Mouse (Mus musculus): ENCODE results near the gene Fndc4. TPM values are rescaled to one million over a fixed set of nuclear protein-coding genes. Genes with fewer than 3 reads are reported as not detected.
A peak's percentile ranks its signal among the peaks of the same experiment; 100 is the strongest.

Fndc4 gene
- total RNA-seq (2021) = 100 to 1,000 TPM; 180 to 215 TPM
- long read RNA-seq, experiment 1, transcript Fndc4-201 (8 exons, 1,375 nt) = minor isoform, 7 of 86 reads
- long read RNA-seq, experiment 1, transcript Fndc4-202 (7 exons, 2,333 nt) = major isoform, 45 of 86 reads
- long read RNA-seq, experiment 1, partial matches to known transcripts = 20 of 86 reads
- long read RNA-seq, experiment 1, other reads (novel, unspliced or antisense) = 12 of 86 reads
- long read RNA-seq, experiment 2, transcript Fndc4-201 (8 exons, 1,375 nt) = minor isoform, 14 of 102 reads
- long read RNA-seq, experiment 2, transcript Fndc4-202 (7 exons, 2,333 nt) = major isoform, 62 of 102 reads
- long read RNA-seq, experiment 2, partial matches to known transcripts = 8 of 102 reads
- long read RNA-seq, experiment 2, other reads (novel, unspliced or antisense) = 16 of 102 reads

DNA sequence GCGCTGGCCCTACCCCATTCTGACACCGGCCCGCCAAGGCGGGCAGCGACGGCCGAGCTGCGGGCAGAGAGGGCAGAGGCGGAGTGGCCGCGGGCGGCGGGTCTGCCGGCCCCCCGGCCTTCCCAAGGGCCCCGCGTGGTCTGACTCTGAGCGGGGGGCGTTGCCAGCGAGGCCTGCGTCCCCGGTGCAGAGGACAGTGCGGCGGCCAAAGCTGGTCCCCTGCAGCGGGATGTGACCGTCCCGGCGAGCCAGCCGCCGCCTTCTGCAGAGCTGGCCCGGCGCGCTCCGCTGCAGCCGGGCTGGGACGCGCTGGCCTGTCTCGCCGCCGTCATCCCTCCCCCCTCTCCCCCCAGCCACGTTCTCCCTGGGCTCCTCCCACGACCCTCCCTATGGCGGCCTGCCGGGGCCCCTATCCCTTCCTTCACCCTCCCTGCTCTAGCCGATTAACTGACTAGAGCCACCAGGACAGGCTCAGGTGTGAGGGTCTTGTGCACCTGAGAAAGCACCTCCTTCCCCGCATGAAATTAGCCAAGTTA, at the start of gene Fndc4:
Gene Fndc4 (minus strand): TSS at position 475 of the 536 bp plus-strand sequence.
- no peak for TF ChIP-seq CTCF (conservative IDR thresholded peaks at IDR 0.05)
- Histone ChIP-seq H3K4me3 (peak within 1 kb of the TSS; percentile 81), H3K27ac (peak within 1 kb of the TSS; percentile 96)
- DNase-seq (ENCODE audit: low spot score in 2 of 2) = peak; percentile 49 to 59

DNA sequence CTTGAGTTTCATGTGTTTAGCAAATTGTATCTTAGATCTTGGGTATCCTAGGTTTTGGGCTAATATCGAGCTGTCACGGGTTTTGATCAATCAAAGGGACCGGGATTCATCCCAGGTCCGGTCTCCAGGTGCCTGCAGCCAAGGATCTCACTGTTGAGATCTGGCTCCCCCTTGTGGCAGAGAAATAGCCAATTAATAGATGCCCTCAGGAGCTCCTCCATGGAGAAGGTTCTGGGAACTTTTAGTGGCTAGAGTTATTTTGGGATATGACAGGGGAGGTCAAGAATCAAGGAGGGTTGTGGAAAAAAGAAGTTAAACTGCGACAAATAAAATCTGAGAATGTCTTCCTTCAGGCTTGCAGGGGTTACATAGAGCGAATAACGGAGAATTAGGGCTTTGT, 32.4 kb upstream of the Fndc4 start:
- no peak overlapping the region for H3K4me3 ChIP-seq
- peak; percentile 60 to 76 for DNase-seq (ENCODE audit: low spot score in 2 of 2)
- TF ChIP-seq CTCF (conservative IDR thresholded peaks at IDR 0.05) = peak; percentile 85
- H3K27ac ChIP-seq = no peak overlapping the region

GRCm38 (mm10) chr5:31326850-31327249, 31.0 kb upstream of the Fndc4 start:
- no peak for DNase-seq (ENCODE audit: low spot score in 2 of 2)
- Histone ChIP-seq H3K27ac (no peak overlapping the region), H3K4me3 (no peak overlapping the region)
- peak; percentile 58 for TF ChIP-seq CTCF (conservative IDR thresholded peaks at IDR 0.05)

DNA sequence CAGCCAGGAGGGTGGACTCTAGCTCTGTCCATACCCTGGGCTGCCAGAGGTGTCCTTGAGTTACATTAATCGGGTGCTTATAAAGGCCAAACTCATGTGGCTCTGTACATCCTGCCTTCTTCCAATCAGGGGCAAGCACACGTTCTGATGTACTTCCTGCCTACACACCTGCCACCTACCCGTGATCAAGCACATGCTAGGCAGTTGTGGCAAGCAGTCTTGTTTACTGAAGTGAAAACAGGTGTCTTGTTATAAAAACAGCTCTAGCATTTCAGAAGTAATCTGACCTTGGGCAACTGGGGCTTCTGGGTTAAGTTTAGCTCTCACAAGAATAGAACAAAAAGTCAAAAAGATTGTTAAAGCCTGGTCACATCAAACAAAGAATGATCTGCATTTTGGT, 28.2 kb upstream of the Fndc4 start:
- H3K4me3 ChIP-seq = no peak overlapping the region
- no peak for DNase-seq (ENCODE audit: low spot score in 2 of 2)
- TF ChIP-seq CTCF (conservative IDR thresholded peaks at IDR 0.05) = no peak
- H3K27ac ChIP-seq = no peak overlapping the region

DNA sequence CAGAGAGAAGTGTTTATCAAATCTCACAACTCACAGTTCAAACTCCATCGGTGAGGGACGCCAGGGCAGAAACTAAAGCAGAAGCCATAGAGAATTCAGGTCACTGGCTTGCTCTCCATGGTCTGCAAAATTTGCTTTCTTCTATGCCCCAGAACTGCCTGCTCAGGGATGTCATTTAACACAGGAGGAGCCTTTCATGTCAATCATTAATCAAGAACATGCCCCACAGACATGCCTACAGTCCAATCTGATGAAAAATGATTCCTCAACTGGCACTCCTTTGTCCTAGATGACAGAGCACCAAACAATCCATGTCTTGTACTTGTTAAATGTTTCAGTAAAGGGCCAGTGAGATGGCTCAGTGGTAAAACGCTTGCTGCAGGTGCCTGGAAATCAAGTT, 26.9 kb upstream of the Fndc4 start:
- Histone ChIP-seq H3K27ac (no peak overlapping the region), H3K4me3 (no peak overlapping the region)
- no peak for DNase-seq (ENCODE audit: low spot score in 2 of 2)
- TF ChIP-seq CTCF (conservative IDR thresholded peaks at IDR 0.05) = no peak

GRCm38 (mm10) chr5:31312806-31313205, 16.9 kb upstream of the Fndc4 start:
- Histone ChIP-seq H3K4me3 (no peak overlapping the region), H3K27ac (no peak overlapping the region)
- DNase-seq (ENCODE audit: low spot score in 2 of 2) = no peak
- TF ChIP-seq CTCF (conservative IDR thresholded peaks at IDR 0.05) = no peak

DNA sequence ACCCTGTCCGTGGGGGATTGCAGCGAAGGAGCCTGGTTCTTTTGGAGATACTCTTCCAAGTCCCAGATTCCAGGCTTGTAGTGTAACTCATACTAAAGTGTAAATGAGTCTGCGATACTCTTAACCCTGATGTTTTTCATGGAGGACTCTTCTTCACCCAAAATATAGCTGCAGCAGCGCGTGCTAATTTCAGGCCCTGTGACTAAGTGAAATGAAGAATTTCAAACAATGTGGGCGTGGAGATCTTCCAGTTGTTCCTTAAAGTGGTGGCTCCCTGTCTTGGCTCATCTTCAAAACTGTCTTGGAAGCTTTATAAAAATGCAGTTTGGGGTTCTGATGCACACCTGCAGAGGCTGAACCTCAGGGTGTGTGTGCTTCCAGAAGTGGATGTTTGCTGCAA, 7.2 kb upstream of the Fndc4 start:
- Histone ChIP-seq H3K4me3 (no peak overlapping the region), H3K27ac (no peak overlapping the region)
- TF ChIP-seq CTCF (conservative IDR thresholded peaks at IDR 0.05) = no peak
- DNase-seq (ENCODE audit: low spot score in 2 of 2) = no peak

DNA sequence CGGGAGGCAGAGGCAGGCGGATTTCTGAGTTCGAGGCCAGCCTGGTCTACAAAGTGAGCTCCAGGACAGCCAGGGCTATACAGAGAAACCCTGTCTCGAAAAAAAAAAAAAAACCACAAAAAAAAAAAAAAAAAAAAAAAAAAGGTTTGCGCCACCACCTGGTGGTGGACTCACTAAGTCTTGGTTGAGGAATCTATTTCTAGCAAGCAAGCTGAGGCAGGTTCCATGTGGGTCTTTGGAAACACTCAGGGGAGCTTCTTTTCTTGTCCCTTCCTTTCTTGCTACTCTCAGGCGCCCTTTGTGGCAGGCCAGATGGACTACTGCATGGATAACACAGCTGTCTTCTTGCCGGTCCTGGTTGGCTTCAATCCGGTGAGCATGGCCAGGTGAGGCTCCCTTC, 6.0 kb upstream of the Fndc4 start:
- no peak for TF ChIP-seq CTCF (conservative IDR thresholded peaks at IDR 0.05)
- H3K27ac ChIP-seq = no peak overlapping the region
- no peak overlapping the region for H3K4me3 ChIP-seq
- DNase-seq (ENCODE audit: low spot score in 2 of 2) = no peak

DNA sequence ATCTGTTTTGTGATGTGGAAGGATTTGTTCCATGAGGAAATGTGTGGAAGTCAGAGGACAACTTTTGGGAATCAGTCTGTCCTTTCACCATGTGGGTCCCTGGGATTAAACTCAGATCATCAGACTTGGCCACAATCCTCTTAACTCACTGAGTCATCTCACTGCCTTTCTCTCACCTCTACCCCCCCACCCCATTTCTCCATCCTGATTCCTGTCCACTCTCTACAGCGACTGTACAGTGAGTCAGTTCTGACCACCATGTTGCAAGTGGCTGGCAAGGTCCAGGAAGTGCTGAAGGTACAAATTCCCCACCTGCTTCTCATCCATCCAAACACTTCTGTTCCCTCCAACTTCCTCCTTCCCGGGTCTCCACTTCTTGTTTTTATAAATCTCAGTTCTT, 2.6 kb upstream of the Fndc4 start:
- TF ChIP-seq CTCF (conservative IDR thresholded peaks at IDR 0.05) = no peak

GRCm38 (mm10) chr5:31297981-31298380, 2.1 kb upstream of the Fndc4 start:
- Histone ChIP-seq H3K4me3 (no peak overlapping the region), H3K27ac (no peak overlapping the region)
- no peak for TF ChIP-seq CTCF (conservative IDR thresholded peaks at IDR 0.05)
- DNase-seq (ENCODE audit: low spot score in 2 of 2) = no peak

More for the DNA sequence above, 2.6 kb upstream of the Fndc4 start:
- no peak for DNase-seq (ENCODE audit: low spot score in 2 of 2)
- Histone ChIP-seq H3K4me3 (no peak overlapping the region), H3K27ac (no peak overlapping the region)

DNA sequence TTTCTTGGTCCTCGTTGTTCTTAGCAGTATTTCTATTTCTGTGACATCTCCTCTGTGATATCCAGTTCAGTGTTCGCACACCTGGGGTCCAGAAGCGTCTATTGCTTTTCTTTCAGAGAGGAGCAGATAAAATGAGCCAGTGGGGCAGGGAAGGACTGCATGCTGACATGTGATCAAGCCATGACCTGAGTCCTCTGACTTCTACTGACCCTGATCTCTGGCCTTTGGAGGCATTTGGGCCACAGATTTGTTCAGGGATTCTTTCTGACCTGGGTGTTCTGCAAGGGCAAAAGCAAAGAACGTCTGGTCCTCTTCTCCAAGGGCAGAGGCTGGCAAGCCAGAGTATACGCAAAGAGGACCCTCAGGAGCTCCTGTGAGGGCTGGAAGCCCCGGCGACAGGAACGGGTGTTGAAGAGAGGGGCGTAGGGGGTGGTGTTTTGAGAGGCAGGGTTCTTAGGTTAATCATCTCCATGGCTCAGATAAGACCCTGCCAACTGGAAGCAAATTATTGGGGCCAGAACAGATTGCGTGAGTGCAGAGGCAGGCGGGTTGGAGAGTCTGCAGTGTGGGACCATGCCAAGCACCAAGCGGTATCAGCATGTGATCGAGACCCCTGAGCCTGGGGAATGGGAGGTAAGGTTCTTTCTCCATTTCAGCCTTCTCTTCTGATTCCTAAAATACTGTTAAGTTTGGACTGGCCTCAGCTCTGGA, 1.3 kb upstream of the Fndc4 start, which contains the start of gene Gckr:
Gene Gckr (plus strand): TSS at position 397 of the 711 bp plus-strand sequence.
- TF ChIP-seq CTCF (conservative IDR thresholded peaks at IDR 0.05) = no peak
- H3K4me3 ChIP-seq = peak within 1 kb of the TSS; percentile 81
- H3K27ac ChIP-seq = peak within 1 kb of the TSS; percentile 96; the same call in 1 of the 2 replicates
- no peak for DNase-seq (ENCODE audit: low spot score in 2 of 2)

- no peak for TF ChIP-seq CTCF (conservative IDR thresholded peaks at IDR 0.05)
Measured at GRCm38 (mm10) chr5:31294964-31295605, 795 bp downstream of the Fndc4 start.

DNA sequence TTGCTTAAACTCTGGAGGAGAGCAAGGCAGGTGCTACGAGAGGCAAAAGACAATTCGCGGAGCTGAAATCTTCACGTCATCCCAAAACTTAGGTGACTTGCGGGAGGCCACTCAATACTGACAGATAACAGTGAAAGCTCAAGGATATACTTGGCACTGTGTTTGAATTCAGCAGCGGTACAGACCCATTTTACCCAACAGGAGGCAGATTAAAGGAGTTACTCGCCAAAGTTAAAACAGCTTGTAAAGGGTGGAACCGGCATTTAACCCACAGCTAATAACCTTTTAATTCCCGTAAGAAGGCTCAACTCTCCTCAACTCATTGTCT, 4.6 kb downstream of the Fndc4 start:
- peak overlapping the region; percentile 70 for H3K4me3 ChIP-seq
- peak; percentile 15; the same call in 1 of the 2 replicates for TF ChIP-seq CTCF (conservative IDR thresholded peaks at IDR 0.05)
- no peak for DNase-seq (ENCODE audit: low spot score in 2 of 2)
- peak overlapping the region; percentile 90 for H3K27ac ChIP-seq

More at GRCm38 (mm10) chr5:31294964-31295605, 795 bp downstream of the Fndc4 start:
- no peak for DNase-seq (ENCODE audit: low spot score in 2 of 2)
- peak overlapping the region; percentile 96 for H3K27ac ChIP-seq
- H3K4me3 ChIP-seq = peak overlapping the region; percentile 81
